Mouse (Mus musculus) midbrain, embryonic 12.5 days (tissue): ENCODE data around the gene Mapkap1. TPM values are rescaled to one million over a fixed set of nuclear protein-coding genes. Genes with fewer than 3 reads are reported as not detected.
"Not testable (repeated sequence)": the region's sequence is repeated elsewhere in the genome, so short reads cannot be mapped to it uniquely, and the experiment has no call there.

Experiments used
- ATAC-seq: fragments of 200-750 bp; cut with Nextera tagmentation; 2 replicates; pipeline ENCODE4 v1.8.0; 2017; ENCODE audit warnings: low read depth, moderate TSS enrichment, moderate library complexity; ENCODE audit not compliant: low FRiP score
- H3K27ac ChIP-seq: fragments of 300-500 bp; sonication (generic); replicated peaks from 2 replicates; pipeline ENCODE4 v1.5.1; 2016; ENCODE audit warnings: mild to moderate bottlenecking
- H3K27me3 ChIP-seq: fragments of 300-500 bp; sonication (generic); 2 replicates; pipeline ENCODE4 v1.6.1; 2016; ENCODE audit warnings: mild to moderate bottlenecking
- H3K36me3 ChIP-seq: fragments of 300-500 bp; sonication (generic); 2 replicates; pipeline ENCODE4 v1.6.1; 2016
- H3K4me1 ChIP-seq: fragments of 300-500 bp; sonication (generic); 2 replicates; pipeline ENCODE4 v1.6.1; 2016
- H3K4me2 ChIP-seq: fragments of 300-500 bp; sonication (generic); replicated peaks from 2 replicates; pipeline ENCODE4 v1.6.1; 2016; ENCODE audit warnings: mild to moderate bottlenecking, moderate library complexity
- H3K4me3 ChIP-seq: fragments of 300-500 bp; sonication (generic); 2 replicates; pipeline ENCODE4 v1.5.1; 2016; ENCODE audit warnings: mild to moderate bottlenecking
- H3K9ac ChIP-seq: fragments of 300-500 bp; sonication (generic); replicated peaks from 2 replicates; pipeline ENCODE4 v1.6.1; 2016; ENCODE audit warnings: mild to moderate bottlenecking, moderate library complexity
- H3K9me3 ChIP-seq: fragments of 300-500 bp; sonication (generic); 2 replicates; pipeline ENCODE4 v1.6.1; 2016; ENCODE audit warnings: mild to moderate bottlenecking
- WGBS: fragments of 180-500 bp; shearing (Covaris S2); methylation state at CpG from one replicate; pipeline ENCODE4 v1.1.7; 2016; 5-methylcytosine and 5-hydroxymethylcytosine counted together
- polyA plus RNA-seq: library from polyadenylated mRNA; unstranded; fragments of >200 nt; fragmentation: Nextera tagmentation; extraction: Ambion mirVana; gene quantifications from 2 replicates; pipeline ENCODE4 v1.2.1, GENCODE M21; 2016

Gene Mapkap1
- polyA plus RNA-seq, 1 experiment from 2014 or later, result 112 TPM

GRCm38 (mm10) chr2:34448756-34449155, 42.2 kb downstream of the Mapkap1 start:
- H3K4me2 ChIP-seq, result no peak overlapping the region
- H3K27ac ChIP-seq, result no peak overlapping the region
- H3K4me1 ChIP-seq, result peaks cover 6% of the 10 kb centered on the region; the same call in 1 of the 2 replicates
- WGBS, result 81% methylated on average over 4 of the region's 4 CpGs
- peaks cover 4% of the 10 kb centered on the region; the same call in 1 of the 2 replicates for H3K36me3 ChIP-seq
- H3K9me3 ChIP-seq, result no peaks in the 10 kb centered on the region
- no peaks in the 10 kb centered on the region for H3K27me3 ChIP-seq
- ATAC-seq, result no peak
- no peak overlapping the region for H3K4me3 ChIP-seq
- no peak overlapping the region for H3K9ac ChIP-seq

GRCm38 (mm10) chr2:34462490-34462889, 55.9 kb downstream of the Mapkap1 start:
- no peaks in the 10 kb centered on the region for H3K27me3 ChIP-seq
- no peak overlapping the region for H3K4me3 ChIP-seq
- no peak overlapping the region for H3K27ac ChIP-seq
- no peaks in the 10 kb centered on the region for H3K36me3 ChIP-seq
- no peaks in the 10 kb centered on the region for H3K4me1 ChIP-seq
- no peaks in the 10 kb centered on the region for H3K9me3 ChIP-seq
- no peak overlapping the region for H3K4me2 ChIP-seq
- no peak overlapping the region for H3K9ac ChIP-seq
- WGBS, result 91% methylated on average over 3 of the region's 3 CpGs
- ATAC-seq, result no peak

- H3K27ac ChIP-seq, result no peak overlapping the region
- 82% methylated on average over 7 of the region's 7 CpGs for WGBS
- H3K4me3 ChIP-seq, result no peak overlapping the region
- no peaks in the 10 kb centered on the region for H3K27me3 ChIP-seq
- ATAC-seq, result no peak
- no peaks in the 10 kb centered on the region; the same call in 1 of the 2 replicates for H3K4me1 ChIP-seq
- no peak overlapping the region for H3K4me2 ChIP-seq
- H3K36me3 ChIP-seq, result no peaks in the 10 kb centered on the region
- H3K9ac ChIP-seq, result no peak overlapping the region
- no peaks in the 10 kb centered on the region for H3K9me3 ChIP-seq
Measured at GRCm38 (mm10) chr2:34468559-34469141, 62.1 kb downstream of the Mapkap1 start.

- H3K27ac ChIP-seq, result no peak overlapping the region
- H3K27me3 ChIP-seq, result no peaks in the 10 kb centered on the region
- no peaks in the 10 kb centered on the region for H3K9me3 ChIP-seq
- 94% methylated on average over 5 of the region's 5 CpGs for WGBS
- H3K4me2 ChIP-seq, result no peak overlapping the region
- no peaks in the 10 kb centered on the region for H3K36me3 ChIP-seq
- H3K4me3 ChIP-seq, result no peak overlapping the region
- H3K9ac ChIP-seq, result no peak overlapping the region
- H3K4me1 ChIP-seq, result no peaks in the 10 kb centered on the region; the same call in 1 of the 2 replicates
- ATAC-seq, result no peak
Measured at GRCm38 (mm10) chr2:34469324-34469723, 62.8 kb downstream of the Mapkap1 start.

- 83% methylated on average over 3 of the region's 3 CpGs for WGBS
- Histone ChIP-seq H3K4me1 (no peaks in the 10 kb centered on the region), H3K27ac (no peak overlapping the region), H3K27me3 (no peaks in the 10 kb centered on the region), H3K9ac (no peak overlapping the region), H3K36me3 (no peaks in the 10 kb centered on the region), H3K9me3 (no peaks in the 10 kb centered on the region), H3K4me3 (no peak overlapping the region), H3K4me2 (no peak overlapping the region)
- ATAC-seq, result no peak
Measured at GRCm38 (mm10) chr2:34473775-34474174, 67.2 kb downstream of the Mapkap1 start.

GRCm38 (mm10) chr2:34481401-34481800, 74.8 kb downstream of the Mapkap1 start:
- no peak overlapping the region for H3K4me3 ChIP-seq
- no peaks in the 10 kb centered on the region for H3K27me3 ChIP-seq
- H3K4me2 ChIP-seq, result no peak overlapping the region
- peak; percentile 62; the same call in 1 of the 2 replicates for ATAC-seq
- H3K4me1 ChIP-seq, result peaks cover 23% of the 10 kb centered on the region
- WGBS, result 24% methylated on average over 4 of the region's 4 CpGs
- H3K9me3 ChIP-seq, result no peaks in the 10 kb centered on the region
- H3K9ac ChIP-seq, result no peak overlapping the region
- peak overlapping the region; percentile 77 for H3K27ac ChIP-seq
- no peaks in the 10 kb centered on the region for H3K36me3 ChIP-seq

- H3K27ac ChIP-seq, result no peak overlapping the region
- H3K27me3 ChIP-seq, result no peaks in the 10 kb centered on the region
Measured at GRCm38 (mm10) chr2:34482102-34482501, 75.5 kb downstream of the Mapkap1 start.

DNA sequence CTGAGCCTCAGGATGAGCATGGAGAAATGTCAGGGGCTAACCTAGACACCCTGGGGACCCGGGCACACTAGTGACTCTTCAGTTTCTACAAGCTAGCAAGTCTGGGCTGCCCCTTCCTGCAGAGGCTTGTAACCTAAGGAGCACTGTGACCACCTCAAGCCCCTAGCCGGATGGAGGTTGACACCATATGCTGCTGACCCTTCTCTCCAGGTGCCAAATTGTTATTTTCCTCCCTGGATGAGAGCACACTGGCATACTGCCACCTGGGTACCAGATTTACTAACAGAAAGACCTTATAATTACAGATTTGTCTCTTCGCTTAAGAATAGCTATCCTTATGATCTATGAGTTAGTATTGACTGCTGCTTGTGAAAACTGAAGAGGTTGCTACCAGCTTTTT, 76.0 kb downstream of the Mapkap1 start:
- H3K4me1 ChIP-seq, result peaks cover 23% of the 10 kb centered on the region
- H3K9me3 ChIP-seq, result no peaks in the 10 kb centered on the region
- H3K27ac ChIP-seq, result no peak overlapping the region
- no peak overlapping the region for H3K9ac ChIP-seq
- no peak for ATAC-seq
- no peak overlapping the region for H3K4me3 ChIP-seq
- no peaks in the 10 kb centered on the region for H3K36me3 ChIP-seq
- 65% methylated on average over 3 of the region's 3 CpGs for WGBS
- no peak overlapping the region for H3K4me2 ChIP-seq
- no peaks in the 10 kb centered on the region for H3K27me3 ChIP-seq

More at GRCm38 (mm10) chr2:34482102-34482501, 75.5 kb downstream of the Mapkap1 start:
- no peak for ATAC-seq
- 51% methylated on average over 3 of the region's 3 CpGs for WGBS
- no peak overlapping the region for H3K4me2 ChIP-seq
- H3K4me1 ChIP-seq, result peaks cover 23% of the 10 kb centered on the region
- no peaks in the 10 kb centered on the region for H3K36me3 ChIP-seq
- no peak overlapping the region for H3K9ac ChIP-seq
- H3K9me3 ChIP-seq, result no peaks in the 10 kb centered on the region
- no peak overlapping the region for H3K4me3 ChIP-seq

DNA sequence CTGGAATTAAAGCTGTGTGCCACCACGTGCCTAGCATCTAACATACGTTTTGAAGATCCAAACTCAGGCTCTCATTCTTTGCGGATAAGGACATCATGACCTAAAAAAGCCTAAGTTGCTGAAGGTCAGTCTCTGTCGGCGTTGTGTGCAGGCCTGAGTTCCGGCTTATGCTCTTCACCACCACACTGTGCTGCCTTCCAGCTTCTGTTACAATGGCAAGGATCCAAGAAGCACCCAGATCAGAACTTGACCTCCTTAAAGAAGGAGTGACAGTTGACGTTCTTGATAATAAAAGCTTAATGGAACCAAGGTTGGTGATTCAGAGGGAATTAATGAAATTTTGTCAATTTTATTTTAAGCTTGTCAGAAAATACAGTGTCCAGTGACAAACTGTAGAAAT, 80.7 kb downstream of the Mapkap1 start:
- 85% methylated on average over 7 of the region's 7 CpGs for WGBS
- no peak for ATAC-seq
- no peaks in the 10 kb centered on the region for H3K27me3 ChIP-seq
- H3K27ac ChIP-seq, result no peak overlapping the region
- H3K36me3 ChIP-seq, result no peaks in the 10 kb centered on the region
- no peak overlapping the region for H3K4me2 ChIP-seq
- H3K4me3 ChIP-seq, result no peak overlapping the region
- H3K9ac ChIP-seq, result no peak overlapping the region
- no peaks in the 10 kb centered on the region for H3K9me3 ChIP-seq
- H3K4me1 ChIP-seq, result 0 out of 2 replicates have a peak, but pooled peaks cover 5% of the 10 kb centered on the region

GRCm38 (mm10) chr2:34503975-34504730, 97.6 kb downstream of the Mapkap1 start:
- no peak overlapping the region for H3K9ac ChIP-seq
- H3K27ac ChIP-seq, result no peak overlapping the region
- no peaks in the 10 kb centered on the region for H3K9me3 ChIP-seq
- no peak overlapping the region for H3K4me2 ChIP-seq
- no peaks in the 10 kb centered on the region for H3K27me3 ChIP-seq
- WGBS, result 31% methylated on average over 3 of the region's 3 CpGs
- H3K36me3 ChIP-seq, result peaks cover 7% of the 10 kb centered on the region; the same call in 1 of the 2 replicates
- ATAC-seq, result no peak
- H3K4me1 ChIP-seq, result peaks cover 3% of the 10 kb centered on the region; the same call in 1 of the 2 replicates
- no peak overlapping the region for H3K4me3 ChIP-seq

DNA sequence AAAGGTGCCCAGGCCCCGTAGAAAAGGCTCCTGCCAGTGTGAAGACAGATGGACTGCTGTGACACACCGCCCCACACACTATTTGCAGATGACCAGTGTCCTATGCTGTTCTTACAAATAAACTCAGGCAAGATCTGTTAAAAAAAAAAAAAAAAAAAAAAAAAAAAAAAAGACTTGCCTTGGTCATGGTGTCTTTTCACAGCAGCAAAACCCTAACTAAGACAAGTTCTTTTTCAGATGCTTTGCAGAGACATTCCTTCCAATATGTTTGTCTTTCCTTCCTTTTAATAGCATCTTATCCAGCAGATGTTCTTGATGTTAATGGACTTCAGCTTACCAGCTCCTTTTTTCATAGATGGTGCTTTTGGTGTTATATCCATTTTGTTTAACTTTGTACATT, 99.6 kb downstream of the Mapkap1 start:
- not testable (repeated sequence) for ATAC-seq, H3K9ac ChIP-seq, H3K4me3 ChIP-seq, H3K4me2 ChIP-seq, H3K36me3 ChIP-seq, H3K27ac ChIP-seq, H3K27me3 ChIP-seq, H3K9me3 ChIP-seq, H3K4me1 ChIP-seq
- WGBS, result 95% methylated on average over 2 of the region's 2 CpGs

GRCm38 (mm10) chr2:34509856-34510255, 103.3 kb downstream of the Mapkap1 start:
- ATAC-seq, result no peak
- Histone ChIP-seq H3K27ac (no peak overlapping the region), H3K4me3 (no peak overlapping the region), H3K36me3 (0 out of 2 replicates have a peak, but pooled peaks cover 4% of the 10 kb centered on the region), H3K9ac (no peak overlapping the region), H3K4me2 (no peak overlapping the region), H3K27me3 (no peaks in the 10 kb centered on the region), H3K4me1 (no peaks in the 10 kb centered on the region), H3K9me3 (no peaks in the 10 kb centered on the region)
- WGBS, result 94% methylated on average over 5 of the region's 5 CpGs
